Mouse (Mus musculus) bone marrow, adult 2 months (tissue): ENCODE results near the gene Clspn. TPM values are rescaled to one million over a fixed set of nuclear protein-coding genes. Genes with fewer than 3 reads are reported as not detected.
"Not testable (repeated sequence)": the region's sequence is repeated elsewhere in the genome, so short reads cannot be mapped to it uniquely, and the experiment has no call there.

Source experiments
- H3K27ac ChIP-seq: fragments of 200-500 bp; 2 replicates; pipeline ENCODE4 v1.5.1; 2012; ENCODE audit warnings: low read depth, mild to moderate bottlenecking, control low read depth, inconsistent platforms, low read length; ENCODE audit not compliant: control insufficient read depth, poor library complexity, insufficient read depth
- H3K4me1 ChIP-seq: fragments of 200-500 bp; 2 replicates; pipeline ENCODE4 v1.6.1; 2011; ENCODE audit warnings: low read length; ENCODE audit not compliant: control insufficient read depth, insufficient read depth
- H3K4me3 ChIP-seq: fragments of 200-500 bp; replicated peaks from 2 replicates; pipeline ENCODE3; 2011; ENCODE audit warnings: mild to moderate bottlenecking, low read depth, low read length, control low read depth; ENCODE audit not compliant: control insufficient read depth
- CTCF ChIP-seq: fragments of 200-500 bp; IDR thresholded peaks from 2 replicates; pipeline ENCODE4 v1.5.1; 2011; ENCODE audit warnings: low read length, control low read depth; ENCODE audit not compliant: control insufficient read depth, insufficient read depth
- POLR2A ChIP-seq: fragments of 200-500 bp; IDR thresholded peaks from 2 replicates; pipeline ENCODE4 v1.6.1; 2011; ENCODE audit warnings: low read depth, mild to moderate bottlenecking, control low read depth, low read length, borderline replicate concordance; ENCODE audit not compliant: control insufficient read depth
- WGBS: fragments of 180-500 bp; shearing (Covaris S2); methylation state at CpG from one replicate; pipeline ENCODE4 v1.1.7; 2018; 5-methylcytosine and 5-hydroxymethylcytosine counted together
- polyA plus RNA-seq: library from polyadenylated mRNA; stranded (reverse); fragments of >200 nt; gene quantifications from 2 replicates; pipeline ENCODE4 v1.2.4, GENCODE M21; 2011; ENCODE audit warnings: low replicate concordance; ENCODE audit not compliant: missing spikeins, insufficient read depth, insufficient read length

Clspn gene
- polyA plus RNA-seq, 1 experiment, result 66.4 TPM

DNA sequence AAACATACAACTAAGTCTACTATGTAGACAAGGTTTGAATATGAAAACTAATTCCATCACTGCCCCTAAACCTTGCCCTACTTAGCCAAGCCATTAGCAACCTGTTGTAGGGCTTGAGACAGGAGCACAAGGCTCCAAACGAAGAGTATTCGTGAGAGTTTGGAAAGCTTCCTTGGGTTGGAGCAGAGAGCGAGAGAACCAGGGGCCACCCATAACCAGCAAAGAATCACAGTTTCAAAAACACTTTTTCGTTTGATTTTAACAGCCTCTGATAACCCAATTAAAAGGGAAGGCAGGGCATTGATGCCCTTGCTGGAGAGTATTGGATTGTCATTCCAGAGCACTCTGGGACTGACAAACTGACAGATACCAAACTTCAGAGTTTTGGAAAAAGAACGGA lies 24.4 kb upstream of the Clspn start:
- 67% methylated on average over 5 of the region's 5 CpGs for WGBS
- Histone ChIP-seq H3K4me3 (no peak overlapping the region), H3K27ac (no peak overlapping the region), H3K4me1 (peaks cover 3% of the 10 kb centered on the region)
- no peak for TF ChIP-seq POLR2A
- no peak for TF ChIP-seq CTCF

DNA sequence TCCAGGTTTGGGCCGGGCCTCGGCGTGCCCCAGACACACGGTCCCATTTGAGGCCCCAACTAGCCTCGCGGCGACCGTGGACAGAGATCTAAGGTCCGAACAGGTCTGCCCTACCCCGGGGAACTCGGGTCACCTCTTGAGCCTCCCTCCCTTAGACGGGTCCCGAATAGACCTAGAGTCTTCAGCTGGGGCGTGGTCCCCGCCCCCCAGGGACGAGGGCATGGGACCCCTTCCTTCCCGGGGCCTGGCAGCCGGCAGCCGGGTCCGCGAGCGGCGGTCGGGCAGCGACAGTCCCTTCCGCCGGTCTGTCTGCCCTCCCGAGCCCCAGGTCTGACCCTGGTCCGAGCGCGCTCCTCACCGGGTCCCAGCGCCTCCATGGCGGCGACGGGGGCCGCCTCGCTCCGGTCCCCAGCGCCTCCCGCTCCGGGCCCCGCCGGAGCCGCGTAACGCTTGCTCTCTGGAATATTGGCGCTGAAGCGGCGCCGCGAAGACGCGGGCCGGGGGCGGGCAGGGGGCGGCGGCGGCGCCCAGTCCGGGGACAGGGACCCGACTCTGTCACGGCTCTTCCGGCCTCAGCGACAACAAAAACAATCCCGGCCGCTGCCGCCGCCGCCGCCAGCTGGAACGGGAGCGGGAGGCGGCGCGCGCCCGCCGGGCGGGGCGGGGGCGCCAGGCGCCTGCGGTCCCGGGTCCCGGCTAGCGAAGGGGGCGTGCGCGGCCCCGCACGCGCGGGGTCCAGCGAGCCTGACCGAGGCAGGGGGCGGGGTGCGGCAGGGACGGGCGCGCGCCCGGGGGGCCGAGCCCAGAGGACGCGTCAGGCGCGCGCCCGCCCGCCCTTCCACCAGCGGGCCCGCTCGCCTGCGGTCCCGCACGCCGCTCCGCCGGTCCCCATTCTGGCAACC lies 23.7 kb upstream of the Clspn start, which contains the start of gene Ago4:
Gene Ago4, minus strand, starts transcription at position 646 of the 902 bp plus-strand sequence.
- TF ChIP-seq CTCF (no peak), POLR2A (no peak)
- H3K4me1 ChIP-seq, result peaks cover 5% of the 10 kb centered on the region
- H3K4me3 ChIP-seq, result peak within 1 kb of the TSS; percentile 64
- WGBS, result under 1% methylated on average over 120 of the region's 120 CpGs
- peak within 1 kb of the TSS; percentile 32; the same call in 1 of the 2 replicates for H3K27ac ChIP-seq

GRCm38 (mm10) chr4:126533729-126534070 lies 23.0 kb upstream of the Clspn start:
- WGBS, result 32% methylated on average over 7 of the region's 7 CpGs
- TF ChIP-seq CTCF, result no peak
- TF ChIP-seq POLR2A, result no peak
- H3K4me1 ChIP-seq, result peaks cover 5% of the 10 kb centered on the region
- H3K27ac ChIP-seq, result no peak overlapping the region; the same call in 1 of the 2 replicates
- peak overlapping the region; percentile 64 for H3K4me3 ChIP-seq

DNA sequence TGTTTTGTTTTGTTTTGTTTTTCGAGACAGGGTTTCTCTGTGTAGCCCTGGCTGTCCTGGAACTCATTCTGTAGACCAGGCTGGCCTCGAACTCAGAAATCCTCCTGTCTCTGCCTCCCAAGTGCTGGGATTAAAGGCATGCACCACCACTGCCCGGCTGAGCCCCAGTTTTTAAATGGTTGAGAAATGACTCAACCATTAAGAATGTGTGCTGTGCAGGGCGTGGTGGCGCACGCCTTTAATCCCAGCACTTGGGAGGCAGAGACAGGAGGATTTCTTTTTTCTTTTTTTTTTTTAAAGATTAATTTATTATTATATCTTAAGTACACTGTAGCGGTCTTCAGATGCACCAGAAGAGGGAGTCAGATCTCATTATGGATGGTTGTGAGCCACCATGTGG lies 21.1 kb upstream of the Clspn start:
- WGBS, result 79% methylated on average over 7 of the region's 7 CpGs
- H3K27ac ChIP-seq, H3K4me3 ChIP-seq, H3K4me1 ChIP-seq: not testable (repeated sequence)

DNA sequence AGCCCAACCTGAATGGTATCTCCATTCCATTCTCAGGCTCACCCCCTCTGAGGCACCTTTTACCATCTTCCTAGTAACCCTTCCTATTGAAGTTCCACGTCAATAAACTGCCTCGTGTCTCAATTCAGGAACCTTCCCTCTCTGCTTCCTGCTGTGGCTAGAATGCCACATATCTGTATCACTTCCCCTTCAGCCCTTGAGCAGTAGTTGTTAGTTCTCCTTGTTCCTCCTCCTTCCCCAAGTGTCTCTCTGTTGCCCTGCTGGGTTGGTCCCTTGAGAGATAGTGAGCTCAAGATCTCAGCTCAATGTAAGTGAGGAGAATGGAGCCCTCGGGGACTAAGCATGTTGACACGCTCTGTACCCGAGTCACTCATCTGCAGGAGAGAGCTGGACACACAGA lies 19.9 kb upstream of the Clspn start:
- 5% methylated on average over 5 of the region's 5 CpGs for WGBS
- Histone ChIP-seq H3K27ac (peak overlapping the region; percentile 49), H3K4me1 (peaks cover 5% of the 10 kb centered on the region), H3K4me3 (no peak overlapping the region)
- TF ChIP-seq POLR2A, result no peak

- peaks cover 5% of the 10 kb centered on the region for H3K4me1 ChIP-seq
- TF ChIP-seq POLR2A, result no peak
- no peak overlapping the region for H3K4me3 ChIP-seq
- 0 out of 2 replicates have a peak overlapping the region, but pooled peaks have one; percentile 15 for H3K27ac ChIP-seq
- 9% methylated on average over 3 of the region's 3 CpGs for WGBS
Measured at GRCm38 (mm10) chr4:126540487-126541071, 16.2 kb upstream of the Clspn start.

DNA sequence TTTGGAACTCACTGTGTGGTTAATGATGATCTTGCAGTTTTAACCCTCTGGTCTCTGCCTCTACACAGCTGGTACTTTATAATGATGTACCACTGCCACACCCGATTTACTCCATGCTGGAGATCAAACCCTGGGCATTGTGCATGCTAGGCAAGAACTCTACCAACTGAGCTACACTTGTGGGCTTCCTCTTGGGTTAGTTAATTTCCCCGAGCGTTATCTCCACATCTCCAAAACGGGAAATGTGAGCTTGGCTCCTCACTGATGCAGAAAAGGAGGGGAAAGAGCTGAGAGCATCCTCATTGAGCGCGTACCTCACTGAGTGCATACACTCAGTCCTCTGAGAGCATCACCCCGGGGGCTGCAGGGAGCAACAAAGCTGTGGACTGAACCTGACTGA lies 13.9 kb upstream of the Clspn start:
- no peak overlapping the region for H3K4me3 ChIP-seq
- peaks cover under 1% of the 10 kb centered on the region; the same call in 1 of the 2 replicates for H3K4me1 ChIP-seq
- 8% methylated on average over 7 of the region's 7 CpGs for WGBS
- no peak overlapping the region for H3K27ac ChIP-seq
- no peak for TF ChIP-seq CTCF
- no peak for TF ChIP-seq POLR2A

GRCm38 (mm10) chr4:126545016-126545415 lies 11.7 kb upstream of the Clspn start:
- WGBS, result 80% methylated on average over 1 of the region's 1 CpGs
- no peak overlapping the region for H3K27ac ChIP-seq
- no peak overlapping the region for H3K4me3 ChIP-seq
- H3K4me1 ChIP-seq, result no peaks in the 10 kb centered on the region; the same call in 1 of the 2 replicates
- TF ChIP-seq CTCF, result no peak
- TF ChIP-seq POLR2A, result no peak
